Comparison of ENCODE assay signal across 27 mouse cellular contexts in genomic region chr13:99186859-99187258, GRCm38 (mm10). TPM values are rescaled to one million over a fixed set of nuclear protein-coding genes. Genes with fewer than 3 reads are reported as not detected.
A peak's percentile ranks its signal among the peaks of the same experiment; 100 is the strongest.
DNase-seq lines count a peak whose midpoint lies in the region; ATAC-seq and TF ChIP-seq lines count a peak whose summit lies in the region.
"Had no signal": no experiment of that assay in that cellular context is flagged by ENCODE, and none has a peak within 500 bp of the region (broad histone marks: within the 10 kb centered on the region; RNA-seq: fewer than 3 reads in every experiment).

No protein-coding gene starts in this region.

- peak overlapping the region; percentile 40 for H3K4me2 ChIP-seq in heart, postnatal 0 days (ENCODE audit: low read depth, low read length)
- no peak overlapping the region for H3K4me2 ChIP-seq in CH12.LX (ENCODE audit: insufficient read depth, low read depth, poor library complexity, severe bottlenecking)
- H3K4me2 ChIP-seq: embryonic facial prominence, embryonic 13.5 days; forebrain, embryonic 15.5 days; heart, embryonic 12.5 days; hindbrain, embryonic 12.5 days; limb, embryonic 15.5 days; liver, embryonic 15.5 days; stomach, embryonic 15.5 days had no signal

- H3K4me1 ChIP-seq in heart, postnatal 0 days (ENCODE audit: control insufficient read depth, insufficient read depth): peaks cover 44% of the 10 kb centered on the region
- H3K4me1 ChIP-seq in CH12.LX (ENCODE audit: control insufficient read depth in 1 of 2, insufficient read depth in 2 of 2): peaks cover 2 to 21% of the 10 kb centered on the region in 2 experiments
- H3K4me1 ChIP-seq in brown adipose tissue, adult 24 weeks (ENCODE audit: control insufficient read depth, insufficient read depth, insufficient read length, low read length): peaks cover 17% of the 10 kb centered on the region
- H3K4me1 ChIP-seq: forebrain, embryonic 15.5 days; hindbrain, embryonic 12.5 days; liver, embryonic 15.5 days; stomach, embryonic 15.5 days had no signal

- 81% methylated on average over 7 of the region's 7 CpGs for WGBS in heart, postnatal 0 days

- dilution Hi-C loops in CH12.LX (cut with MboI; ENCODE audit: extremely low pct_ligation_motif_present, extremely low pct_unique_long_range_greater_than_20kb, low sequenced_read_pairs): no loop called here

- H3K9me3 ChIP-seq in heart, postnatal 0 days (replicated peaks; ENCODE audit: control insufficient read depth, low read length): no peaks in the 10 kb centered on the region
- H3K9me3 ChIP-seq in CH12.LX (replicated peaks; ENCODE audit: low read length): no peaks in the 10 kb centered on the region
- H3K9me3 ChIP-seq: embryonic facial prominence, embryonic 13.5 days; forebrain, embryonic 15.5 days; heart, embryonic 12.5 days; hindbrain, embryonic 12.5 days; limb, embryonic 15.5 days; liver, embryonic 15.5 days; stomach, embryonic 15.5 days had no signal

- TF ChIP-seq CTCF in heart, postnatal 0 days (IDR thresholded peaks at IDR 0.05; ENCODE audit: low read depth): no peak
- no peak for TF ChIP-seq CTCF in layer of hippocampus, adult 2 months (conservative IDR thresholded peaks at IDR 0.05)
- TF ChIP-seq CTCF in CH12.LX (conservative IDR thresholded peaks at IDR 0.05 in 1 of 2, IDR thresholded peaks at IDR 0.05 in 1 of 2; ENCODE audit: low read depth in 2 of 2, low read length in 2 of 2): no peak

- H3K4me3 ChIP-seq in heart, postnatal 0 days (ENCODE audit: low read depth, low read length): 0 out of 2 replicates have a peak overlapping the region, but pooled peaks have one; percentile 32
- peak overlapping the region; percentile 8; the same call in 1 of the 2 replicates for H3K4me3 ChIP-seq in layer of hippocampus, adult 2 months
- H3K4me3 ChIP-seq in CH12.LX (replicated peaks in 1 of 3; ENCODE audit: low read depth in 2 of 3, low read length in 2 of 3, poor library complexity in 1 of 3): no peak overlapping the region
- H3K4me3 ChIP-seq in brown adipose tissue, adult 24 weeks (ENCODE audit: insufficient read depth, low read depth, low read length): peak overlapping the region; percentile 80
- H3K4me3 ChIP-seq: embryonic facial prominence, embryonic 13.5 days; forebrain, embryonic 15.5 days; heart, embryonic 12.5 days; hindbrain, embryonic 12.5 days; limb, embryonic 15.5 days; liver, embryonic 15.5 days had no signal

- H3K36me3 ChIP-seq in heart, postnatal 0 days (replicated peaks; ENCODE audit: control insufficient read depth, insufficient read depth, low read length): no peaks in the 10 kb centered on the region
- no peaks in the 10 kb centered on the region for H3K36me3 ChIP-seq in CH12.LX (replicated peaks in 1 of 2; ENCODE audit: control insufficient read depth in 1 of 2, insufficient read depth in 1 of 2, low read length in 1 of 2)
- H3K36me3 ChIP-seq: embryonic facial prominence, embryonic 13.5 days; forebrain, embryonic 15.5 days; heart, embryonic 12.5 days; hindbrain, embryonic 12.5 days; limb, embryonic 15.5 days; liver, embryonic 15.5 days; stomach, embryonic 15.5 days had no signal

- in situ Hi-C loops in CH12.LX (cut with MboI; ENCODE audit: low pct_ligation_motif_present, low pct_unique_long_range_greater_than_20kb, low sequenced_read_pairs): no loop called here

- H3K79me2 ChIP-seq in CH12.LX (replicated peaks; ENCODE audit: control insufficient read depth, extremely low read depth, insufficient read depth, poor library complexity, severe bottlenecking): no peaks in the 10 kb centered on the region

- intact Hi-C loops in heart, postnatal 25 days (cut with DNase I): no loop called here

- TF ChIP-seq EP300 in heart, postnatal 0 days (IDR thresholded peaks at IDR 0.05; ENCODE audit: low read depth): no peak
- TF ChIP-seq EP300 in CH12.LX (IDR thresholded peaks at IDR 0.05; ENCODE audit: low read length): no peak

- ATAC-seq in heart, postnatal 0 days (ENCODE audit: insufficient read depth, low read depth): no peak
- ATAC-seq: forebrain, embryonic 15.5 days; inflammation-experienced regulatory T-cells, adult 6 months; midbrain, embryonic 16.5 days had no signal

- no peak for TF ChIP-seq POLR2A in CH12.LX (IDR thresholded peaks at IDR 0.05; ENCODE audit: low read depth, low read length)

- no peak for DNase-seq in heart, postnatal 0 days (ENCODE audit: low spot score)
- DNase-seq in heart, postnatal 25 days (ENCODE audit: low spot score): no peak
- DNase-seq in layer of hippocampus, adult 2 months (ENCODE audit: low spot score in 2 of 2): no peak
- DNase-seq in layer of hippocampus, adult 11-12 months (ENCODE audit: low spot score): no peak
- DNase-seq in CH12.LX (ENCODE audit: extremely low read depth): no peak
- DNase-seq in urinary bladder, postnatal 14 days (ENCODE audit: low spot score): no peak
- no peak for DNase-seq in right cerebral cortex, adult 2 months (ENCODE audit: low spot score in 2 of 2)
- DNase-seq: adrenal gland, postnatal 10 days; cerebellum, adult 11 months; cerebellum, postnatal 10 days; gastrocnemius, postnatal 36 days; lung, postnatal 36 days; right cerebral cortex, postnatal 14 days; spleen, adult 18-20 months; thymus, adult 18-20 months; thymus, postnatal 4 days had no signal

- TF ChIP-seq RAD21 in CH12.LX (IDR thresholded peaks at IDR 0.05; ENCODE audit: low read depth, low read length): no peak

- H3K27me3 ChIP-seq in heart, postnatal 0 days (ENCODE audit: control insufficient read depth, insufficient read depth, low read length): no peaks in the 10 kb centered on the region
- peaks cover 14% of the 10 kb centered on the region for H3K27me3 ChIP-seq in CH12.LX (replicated peaks)
- H3K27me3 ChIP-seq: embryonic facial prominence, embryonic 13.5 days; forebrain, embryonic 15.5 days; heart, embryonic 12.5 days; hindbrain, embryonic 12.5 days; limb, embryonic 15.5 days; liver, embryonic 15.5 days; stomach, embryonic 15.5 days had no signal

- no peak overlapping the region for H3K9ac ChIP-seq in heart, postnatal 0 days (replicated peaks; ENCODE audit: low read depth, low read length)
- no peak overlapping the region for H3K9ac ChIP-seq in CH12.LX (ENCODE audit: insufficient read depth, low read depth)
- H3K9ac ChIP-seq: embryonic facial prominence, embryonic 13.5 days; forebrain, embryonic 15.5 days; heart, embryonic 12.5 days; hindbrain, embryonic 12.5 days; limb, embryonic 15.5 days; liver, embryonic 15.5 days; stomach, embryonic 15.5 days had no signal

- 0 out of 2 replicates have a peak overlapping the region, but pooled peaks have one; percentile 5 for H3K27ac ChIP-seq in heart, postnatal 0 days (ENCODE audit: low read depth)
- H3K27ac ChIP-seq in layer of hippocampus, adult 2 months: peak overlapping the region; percentile 85
- no peak overlapping the region for H3K27ac ChIP-seq in CH12.LX (ENCODE audit: insufficient read depth, low read depth)
- peak overlapping the region; percentile 99 for H3K27ac ChIP-seq in brown adipose tissue, adult 24 weeks (replicated peaks; ENCODE audit: low read depth, low read length)
- H3K27ac ChIP-seq: embryonic facial prominence, embryonic 13.5 days; forebrain, embryonic 15.5 days; hindbrain, embryonic 12.5 days; limb, embryonic 15.5 days; liver, embryonic 15.5 days; stomach, embryonic 15.5 days had no signal

TF ChIP-seq in CH12.LX, 34 proteins besides CTCF, POLR2A, EP300 and RAD21:
- TF ChIP-seq MYC (IDR thresholded peaks at IDR 0.05; ENCODE audit: low read depth, low read length): 0 out of 2 replicates have a peak, but pooled peaks have one; percentile 31
- 0 out of 2 replicates have a peak, but pooled peaks have one; percentile 39 for TF ChIP-seq MAX (IDR thresholded peaks at IDR 0.05; ENCODE audit: low read length)
- TF ChIP-seq JUN (IDR thresholded peaks at IDR 0.05; ENCODE audit: insufficient read depth, low read depth, low read length): peak; percentile 47; the same call in 1 of the 2 replicates
- no peak for TF ChIP-seq ZMIZ1 (IDR thresholded peaks at IDR 0.05; ENCODE audit: low read depth, low read length)
- no peak for TF ChIP-seq ZC3H11A (IDR thresholded peaks at IDR 0.05; ENCODE audit: low read depth, low read length)
- peak; percentile 36; the same call in 1 of the 2 replicates for TF ChIP-seq IRF4 (IDR thresholded peaks at IDR 0.05; ENCODE audit: low read depth, low read length)
- no peak for TF ChIP-seq KAT2A (IDR thresholded peaks at IDR 0.05; ENCODE audit: insufficient replicate concordance, low read length)
- TF ChIP-seq BHLHE40 (IDR thresholded peaks at IDR 0.05; ENCODE audit: low read depth, low read length): peak; percentile 70
- TF ChIP-seq RCOR1 (conservative IDR thresholded peaks at IDR 0.05; ENCODE audit: low read depth, low read length): no peak
TF ChIP-seq in CH12.LX: peak in this region for 5.

RNA-seq across cellular contexts. Expression of gene Zfp366, which starts 2.2 kb away (rescaled TPM):
- 4.5 and 5.6 TPM in 2 replicates for total RNA-seq in heart, postnatal 0 days (2014; rRNA removed; ENCODE audit: low replicate concordance)
- 0.82 TPM in 2 replicates for polyA plus RNA-seq in heart, postnatal 0 days (2015; fragmentation: Nextera tagmentation; extraction: Ambion mirVana)
- 10 to 100 TPM in 1 of 2 experiments, 1 to 10 TPM in 1; 8.9 to 11.6 TPM for total RNA-seq in heart, postnatal 25 days (2021)
- total RNA-seq in layer of hippocampus, adult 2 months (2021): 1 to 10 TPM; 2.5 to 4.9 TPM
- total RNA-seq in CH12.LX (2012; rRNA removed): not detected in 2 replicates
- not detected in 2 replicates for total RNA-seq in CH12.LX (2014; rRNA removed)
- polyA plus RNA-seq in CH12.LX (2012; ENCODE audit: insufficient read length, low read depth): not detected in 2 replicates
- 2.8 and 6.6 TPM in 2 replicates for polyA plus RNA-seq in brown adipose tissue, adult 24 weeks (2012; ENCODE audit: insufficient read depth, insufficient read length, missing spikeins)
- polyA plus RNA-seq: C2C12 had no signal

Comparison
In these comparisons a context has a peak if more than half of its experiments do, and no peak if none do; other contexts are left out.
1. H3K4me3 ChIP-seq: peak in heart, postnatal 0 days (single experiment), layer of hippocampus, adult 2 months (single experiment) and brown adipose tissue, adult 24 weeks (single experiment); none in CH12.LX (0 of 3).